Mouse (Mus musculus): ENCODE data around the gene Olfr1253. TPM values are rescaled to one million over a fixed set of nuclear protein-coding genes. Genes with fewer than 3 reads are reported as not detected.

The Olfr1253 gene
- total RNA-seq (2021) = not detected
- long read RNA-seq, experiment 1 = 0 reads
- long read RNA-seq, experiment 2 = 0 reads

- no peak for DNase-seq
- no peak within 1 kb of the TSS for H3K27ac ChIP-seq
- no peak for TF ChIP-seq CTCF (IDR thresholded peaks at IDR 0.05)
- no peak within 1 kb of the TSS for H3K4me3 ChIP-seq
- intact Hi-C loops (cut with DNase I) = no loop called here
Measured at GRCm38 (mm10) chr2:89756990-89757389, at the start of gene Olfr1253. TSS of gene Olfr1253 (minus strand) at chr2:89757090.

- no peak overlapping the region for H3K27ac ChIP-seq
- TF ChIP-seq CTCF (IDR thresholded peaks at IDR 0.05) = no peak
- no peak overlapping the region for H3K4me3 ChIP-seq
- intact Hi-C loops (cut with DNase I) = no loop called here
- no peak for DNase-seq
Measured at GRCm38 (mm10) chr2:89799583-89799982, 42.7 kb upstream of the Olfr1253 start.

DNA sequence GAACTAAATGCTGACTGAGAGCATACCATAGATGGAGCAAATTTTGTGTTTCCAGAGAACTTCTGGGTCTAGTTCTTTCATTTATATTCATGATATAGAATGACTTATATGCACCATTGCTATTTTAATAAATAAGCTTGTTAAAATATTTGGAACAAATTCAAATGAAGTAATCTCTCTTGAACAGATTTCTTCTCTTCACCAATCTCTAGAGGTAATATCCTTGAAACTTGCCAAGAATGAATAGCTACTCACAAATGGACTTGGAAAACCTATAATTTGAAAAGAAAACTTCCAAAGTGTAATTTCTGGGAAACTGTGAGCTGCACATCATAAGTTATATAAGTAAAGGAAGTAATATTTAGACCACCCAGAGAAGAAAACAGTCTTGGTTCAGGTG lies 36.6 kb upstream of the Olfr1253 start, which contains the start of gene Olfr1254:
Gene Olfr1254, minus strand, starts transcription at position 101 of the 400 bp plus-strand sequence.
- DNase-seq = no peak
- no peak within 1 kb of the TSS for H3K27ac ChIP-seq
- intact Hi-C loops (cut with DNase I) = no loop called here
- no peak within 1 kb of the TSS for H3K4me3 ChIP-seq
- no peak for TF ChIP-seq CTCF (IDR thresholded peaks at IDR 0.05)

DNA sequence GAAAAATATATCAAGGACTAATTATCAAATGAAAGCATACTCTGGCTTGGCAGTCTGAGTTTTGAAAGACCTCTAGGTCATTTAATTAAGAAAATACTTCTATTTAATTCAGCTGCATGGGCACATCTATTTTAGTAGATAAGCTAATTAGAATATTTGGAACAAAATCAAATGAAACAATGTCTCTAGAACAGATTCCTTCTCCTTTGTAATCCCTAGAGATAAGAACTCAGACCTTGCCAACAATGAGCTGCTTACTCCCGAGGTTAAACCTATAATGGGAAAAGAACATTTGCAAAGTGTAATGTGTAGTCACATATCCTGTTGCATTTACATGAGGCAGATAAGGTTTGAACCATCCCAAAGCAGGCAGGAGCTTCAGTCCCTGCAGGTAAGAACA lies 32.0 kb downstream of the Olfr1253 start, which contains the start of gene Olfr1252:
Gene Olfr1252, minus strand, starts transcription at position 101 of the 400 bp plus-strand sequence.
- DNase-seq = no peak
- Histone ChIP-seq H3K27ac (no peak within 1 kb of the TSS), H3K4me3 (no peak within 1 kb of the TSS)
- TF ChIP-seq CTCF (IDR thresholded peaks at IDR 0.05) = no peak
- intact Hi-C loops (cut with DNase I) = no loop called here

Other genes with a start within 250 kb of the Olfr1253 start
- not detected for gene Olfr1243, start 225.6 kb downstream of the Olfr1253 start, total RNA-seq (2021)
- gene Olfr1245, start 178.6 kb downstream of the Olfr1253 start, total RNA-seq (2021) = not detected
- not detected for gene Olfr1246, start 163.9 kb downstream of the Olfr1253 start, total RNA-seq (2021)
- gene Olfr1247, start 143.0 kb downstream of the Olfr1253 start, total RNA-seq (2021) = under 1 TPM; 0.03 to 0.06 TPM
- gene Olfr1248, start 138.8 kb downstream of the Olfr1253 start, total RNA-seq (2021) = not detected
- not detected for gene Olfr1249, start 122.1 kb downstream of the Olfr1253 start, total RNA-seq (2021)
- not detected for gene Olfr1250, start 95.6 kb downstream of the Olfr1253 start, total RNA-seq (2021)
- gene Olfr1251, start 85.2 kb downstream of the Olfr1253 start, total RNA-seq (2021) = not detected
- gene Olfr1252, start 32.1 kb downstream of the Olfr1253 start, total RNA-seq (2021) = not detected
- gene Olfr1254, start 36.5 kb upstream of the Olfr1253 start, total RNA-seq (2021) = not detected
- gene Olfr1255, start 55.0 kb upstream of the Olfr1253 start, total RNA-seq (2021) = not detected
- gene Olfr1256, start 84.5 kb upstream of the Olfr1253 start, total RNA-seq (2021) = not detected
- gene Olfr48, start 91.1 kb upstream of the Olfr1253 start, total RNA-seq (2021) = not detected
- gene Olfr1257, start 121.3 kb upstream of the Olfr1253 start, total RNA-seq (2021) = not detected
- gene Olfr1258, start 170.2 kb upstream of the Olfr1253 start, total RNA-seq (2021) = not detected
- gene Olfr1259, start 191.6 kb upstream of the Olfr1253 start, total RNA-seq (2021) = not detected
- gene Olfr1260, start 217.2 kb upstream of the Olfr1253 start, total RNA-seq (2021) = not detected
- gene Olfr1261, start 234.1 kb upstream of the Olfr1253 start, total RNA-seq (2021) = not detected
- not detected for gene Olfr1262, start 243.1 kb upstream of the Olfr1253 start, total RNA-seq (2021)

Measured in gastrocnemius, adult 2 months (tissue).